Mouse (Mus musculus): ENCODE data around the gene Srp14.

GRCm38 (mm10) chr2:118431589-118431988 lies 47.9 kb downstream of the Srp14 start:
- TF ChIP-seq CTCF (IDR thresholded peaks at IDR 0.05; ENCODE audit: low read depth, low read length) (peak; percentile 25; the same call in 1 of the 2 replicates), POLR2A (IDR thresholded peaks at IDR 0.05; ENCODE audit: borderline replicate concordance, low read depth, low read length) (no peak)
